Mouse (Mus musculus) ovary, adult 2 months (tissue): ENCODE results near the gene Art5. TPM values are rescaled to one million over a fixed set of nuclear protein-coding genes. Genes with fewer than 3 reads are reported as not detected.

Source experiments
- polyA plus RNA-seq: library from polyadenylated mRNA; depleted of rRNA; stranded (reverse); fragments of >200 nt; gene quantifications from 2 replicates; pipeline ENCODE4 v1.2.3, GENCODE M21; 2012; rRNA removed

Gene Art5
- polyA plus RNA-seq, result 0.40 and 0.51 TPM in 2 replicates

DNA sequence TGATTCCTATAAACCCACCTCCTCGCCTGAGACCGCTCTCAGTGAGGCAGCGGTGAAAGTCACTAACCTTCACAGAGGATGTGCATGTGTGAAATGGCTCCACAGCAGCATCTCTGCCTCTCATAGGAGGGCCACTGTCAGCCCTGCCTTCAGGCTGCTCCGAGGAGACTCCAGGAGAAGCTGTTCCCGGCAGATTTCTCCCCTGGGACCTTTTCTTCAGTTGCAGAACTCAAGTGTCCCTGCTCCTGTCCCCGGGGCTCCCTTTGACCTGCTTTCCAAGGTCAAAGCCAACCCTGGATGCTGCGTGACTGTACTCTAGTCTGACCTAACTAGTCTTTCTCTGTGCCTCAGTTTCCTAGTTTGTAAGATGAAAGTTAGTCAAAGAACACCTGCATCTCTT is at the start of gene Art5:
Gene Art5, minus strand, starts transcription at position 319 of the 400 bp plus-strand sequence.

DNA sequence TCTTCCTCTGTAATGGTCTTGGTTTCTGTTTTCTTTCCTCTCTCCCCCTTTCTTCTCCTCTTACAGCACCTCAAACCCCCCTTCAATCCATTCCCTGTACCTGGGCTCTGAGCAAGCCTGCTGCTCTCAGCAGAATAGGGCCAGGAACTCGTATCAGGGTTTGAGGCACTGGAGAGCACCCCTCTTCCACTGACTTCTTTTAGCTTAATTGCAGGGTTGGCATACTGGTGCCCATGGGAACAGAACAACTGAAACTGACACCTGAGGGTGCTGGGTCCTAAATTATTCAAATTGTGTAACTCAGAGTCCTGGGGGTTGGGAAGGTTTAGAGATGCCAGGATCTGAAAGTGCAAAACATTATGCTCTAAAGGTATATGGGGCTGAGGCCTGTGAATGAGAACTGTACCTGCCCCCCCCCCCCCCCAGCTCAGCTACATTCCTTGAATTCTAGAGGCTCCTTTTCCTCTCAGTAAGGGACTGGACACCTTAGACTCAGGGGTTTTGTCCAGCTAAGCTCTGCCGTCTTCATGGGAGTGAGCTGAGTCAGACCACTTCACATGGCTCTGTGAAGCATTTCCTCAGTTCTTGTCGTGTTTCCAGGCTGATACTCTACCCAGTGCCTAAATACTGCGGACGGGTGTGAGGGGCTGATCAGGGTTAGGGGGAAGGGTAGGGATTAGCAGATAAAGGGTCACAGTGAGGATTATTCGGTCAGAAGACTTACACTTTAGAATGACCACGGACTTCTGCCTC is 7.5 kb upstream of the Art5 start, which contains the start of gene Chrna10:
Gene Chrna10, minus strand, starts transcription at position 250 of the 753 bp plus-strand sequence.

DNA sequence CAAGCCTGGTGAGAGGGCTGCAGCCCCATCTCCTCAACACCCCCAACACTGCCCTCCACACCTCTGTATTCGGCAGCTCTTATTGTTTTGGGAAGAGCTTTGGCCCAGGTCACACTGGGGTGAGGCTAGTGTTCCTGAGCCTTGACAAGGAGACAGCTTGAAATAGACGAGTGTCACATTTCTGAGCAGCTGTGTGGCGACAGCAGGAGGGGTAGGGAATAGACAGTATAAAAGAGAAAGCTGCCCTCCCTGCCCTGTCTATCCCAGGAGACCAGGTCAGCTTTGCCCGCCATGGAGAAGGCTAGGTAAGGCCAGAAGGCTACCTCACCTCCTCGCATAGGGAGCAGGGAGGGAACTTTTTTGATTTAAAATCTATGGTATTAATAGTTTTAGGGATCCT is 7.8 kb downstream of the Art5 start, which contains the start of gene Art1:
Gene Art1, plus strand, starts transcription at position 257 of the 400 bp plus-strand sequence.

DNA sequence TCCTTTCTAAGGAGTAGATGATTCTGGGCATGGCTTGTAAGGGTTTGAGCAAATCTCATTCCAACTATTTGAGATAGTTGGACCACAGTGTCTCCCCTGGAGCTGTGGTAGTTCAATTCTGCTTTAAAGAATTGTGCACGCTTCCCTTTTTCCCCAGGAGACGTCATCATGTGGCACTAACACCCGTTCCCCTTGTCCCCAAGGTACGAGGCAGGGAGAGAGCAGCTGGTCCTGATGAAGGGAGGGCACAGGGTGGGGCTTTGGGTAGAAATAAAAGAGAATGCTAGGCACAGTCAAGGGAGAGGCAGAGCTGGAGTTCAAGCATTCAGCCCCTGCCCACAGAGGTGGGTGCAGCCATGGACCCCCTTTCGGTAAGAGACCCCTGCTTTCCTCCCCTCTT is 26.5 kb downstream of the Art5 start, which contains the start of gene Trpc2:
Gene Trpc2, plus strand, starts transcription at position 301 of the 400 bp plus-strand sequence.

DNA sequence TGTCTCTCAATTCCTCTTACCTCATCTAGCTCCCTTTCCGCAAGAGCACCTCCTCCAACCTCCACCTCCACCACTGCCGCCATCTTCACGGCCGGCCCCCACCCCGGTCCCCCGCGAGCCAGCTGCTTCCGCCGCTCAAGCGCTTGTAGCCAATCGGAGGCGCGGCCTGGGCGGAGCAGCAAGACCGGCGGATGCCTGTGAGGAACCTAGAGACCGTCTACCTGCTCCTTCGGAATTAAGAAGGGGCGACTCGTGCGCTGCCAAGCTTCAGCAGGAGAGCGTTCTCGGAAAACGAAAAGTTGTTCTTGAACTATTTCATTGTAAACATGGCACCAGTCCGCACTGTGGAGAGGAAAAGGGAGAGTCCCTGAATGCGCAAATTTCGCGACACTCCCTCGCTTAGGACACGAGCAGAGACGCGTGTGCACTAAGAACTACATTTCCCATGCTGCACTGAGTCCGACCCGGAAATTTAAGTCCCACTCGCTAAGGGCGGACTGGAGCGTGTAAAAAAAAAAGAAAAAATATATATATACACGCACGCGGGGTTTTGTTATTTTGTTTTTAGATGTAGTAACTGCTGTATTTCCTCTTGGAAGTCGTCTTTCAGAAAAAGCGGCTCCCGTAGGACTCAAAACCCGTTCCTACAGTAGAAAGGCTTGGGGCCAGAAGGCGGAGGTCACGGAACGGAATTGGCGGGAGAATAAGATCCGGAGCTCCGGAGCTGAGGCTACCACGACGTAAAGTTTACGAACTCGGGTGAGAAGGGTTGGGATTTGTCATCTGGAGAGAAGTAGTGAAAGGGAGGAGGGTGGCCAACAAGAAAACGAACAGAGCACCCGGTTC is 44.0 kb downstream of the Art5 start, which contains the start of the genes Rnf121, Xndc1 and Xntrpc:
Gene Rnf121, minus strand, starts transcription at position 424 of the 846 bp plus-strand sequence.
Gene Xndc1, plus strand, starts transcription at position 466 of the 846 bp plus-strand sequence.
Gene Xntrpc, plus strand, starts transcription at position 668 of the 846 bp plus-strand sequence.

Other genes starting within 250 kb of the Art5 start
- 29.7 and 34.9 TPM in 2 replicates for gene Anapc15, start 245.8 kb downstream of the Art5 start, polyA plus RNA-seq
- 73.4 and 105 TPM in 2 replicates for gene Folr1, start 238.7 kb downstream of the Art5 start, polyA plus RNA-seq
- gene Lamtor1, start 203.6 kb downstream of the Art5 start, polyA plus RNA-seq, result 234 and 253 TPM in 2 replicates
- gene Tomt, start 203.1 kb downstream of the Art5 start, polyA plus RNA-seq, result 0.18 and 0.29 TPM in 2 replicates
- gene Lrrc51, start 175.6 kb downstream of the Art5 start, polyA plus RNA-seq, result 29.5 and 38.8 TPM in 2 replicates
- 108 TPM in 2 replicates for gene Numa1, start 175.4 kb downstream of the Art5 start, polyA plus RNA-seq
- 9.9 and 14.9 TPM in 2 replicates for gene Il18bp, start 90.8 kb downstream of the Art5 start, polyA plus RNA-seq
- 21.4 and 22.0 TPM in 2 replicates for gene Rnf121, start 44.0 kb downstream of the Art5 start, polyA plus RNA-seq
- gene Xndc1, start 44.0 kb downstream of the Art5 start, polyA plus RNA-seq, result 23.2 and 28.9 TPM in 2 replicates
- 5.9 and 6.7 TPM in 2 replicates for gene Xntrpc, start 43.8 kb downstream of the Art5 start, polyA plus RNA-seq
- not detected in 2 replicates for gene Trpc2, start 26.4 kb downstream of the Art5 start, polyA plus RNA-seq
- gene Art1, start 7.7 kb downstream of the Art5 start, polyA plus RNA-seq, result 0.17 and 0.18 TPM in 2 replicates
- gene Chrna10, start 7.3 kb upstream of the Art5 start, polyA plus RNA-seq, result 0.11 and 0.22 TPM in 2 replicates
- gene Nup98, start 100.7 kb upstream of the Art5 start, polyA plus RNA-seq, result 13.0 and 18.4 TPM in 2 replicates
- gene Pgap2, start 100.7 kb upstream of the Art5 start, polyA plus RNA-seq, result 217 and 255 TPM in 2 replicates
- 73.3 and 99.2 TPM in 2 replicates for gene Rhog, start 146.6 kb upstream of the Art5 start, polyA plus RNA-seq
- gene Stim1, start 158.3 kb upstream of the Art5 start, polyA plus RNA-seq, result 76.9 and 80.7 TPM in 2 replicates